Mouse (Mus musculus): ENCODE data around the gene Rflnb. TPM values are rescaled to one million over a fixed set of nuclear protein-coding genes. Genes with fewer than 3 reads are reported as not detected.
A peak's percentile ranks its signal among the peaks of the same experiment; 100 is the strongest.

The Rflnb gene
- polyA plus RNA-seq, 2 experiments, result 1.3 to 1.9 TPM

- peaks cover 0 to 4% of the 10 kb centered on the region in 2 experiments; a peak in 1 of 4 replicates for H3K4me1 ChIP-seq (replicated peaks; ENCODE audit: control insufficient read depth in 2 of 2, insufficient read depth in 2 of 2, low read length in 1 of 2)
- WGBS (ENCODE audit: insufficient replicate concordance), result 51% methylated on average over 2 of the region's 2 CpGs
- DNase-seq (ENCODE audit: low read depth in 3 of 3, low spot score in 3 of 3) (no peak), ATAC-seq (ENCODE audit: insufficient read depth) (no peak)
- no peak overlapping the region for H3K4me3 ChIP-seq (ENCODE audit: insufficient read depth in 1 of 2, low read depth in 2 of 2, low read length in 2 of 2)
- no peak for TF ChIP-seq EP300 (IDR thresholded peaks at IDR 0.05; ENCODE audit: low read depth)
- no peak for TF ChIP-seq CTCF (IDR thresholded peaks at IDR 0.05; ENCODE audit: low read depth)
- H3K27ac ChIP-seq, result no peak overlapping the region
- no peak overlapping the region for H3K9ac ChIP-seq (replicated peaks)
- H3K27me3 ChIP-seq (ENCODE audit: control insufficient read depth, insufficient read depth, low read length), result no peaks in the 10 kb centered on the region
- no peak overlapping the region for H3K4me2 ChIP-seq (ENCODE audit: low read depth)
- no peaks in the 10 kb centered on the region for H3K36me3 ChIP-seq (replicated peaks; ENCODE audit: control insufficient read depth, insufficient read depth, low read depth)
- H3K9me3 ChIP-seq (ENCODE audit: control insufficient read depth, low read length), result no peaks in the 10 kb centered on the region
Observed at GRCm38 (mm10) chr11:75980413-75980812, 47.2 kb downstream of the Rflnb start.

GRCm38 (mm10) chr11:75978051-75978450 lies 49.5 kb downstream of the Rflnb start:
- Histone ChIP-seq H3K36me3 (replicated peaks; ENCODE audit: control insufficient read depth, insufficient read depth, low read depth) (no peaks in the 10 kb centered on the region), H3K27me3 (ENCODE audit: control insufficient read depth, insufficient read depth, low read length) (no peaks in the 10 kb centered on the region), H3K4me2 (ENCODE audit: low read depth) (no peak overlapping the region), H3K4me3 (ENCODE audit: insufficient read depth in 1 of 2, low read depth in 2 of 2, low read length in 2 of 2) (no peak overlapping the region), H3K9me3 (ENCODE audit: control insufficient read depth, low read length) (no peaks in the 10 kb centered on the region; the same call in 1 of the 2 replicates), H3K9ac (replicated peaks) (no peak overlapping the region), H3K4me1 (replicated peaks; ENCODE audit: control insufficient read depth in 2 of 2, insufficient read depth in 2 of 2, low read length in 1 of 2) (peaks cover 0 to 4% of the 10 kb centered on the region in 2 experiments; a peak in 1 of 4 replicates), H3K27ac (no peak overlapping the region)
- WGBS (ENCODE audit: insufficient replicate concordance), result 56% methylated on average over 6 of the region's 6 CpGs
- ATAC-seq (ENCODE audit: insufficient read depth), result no peak
- TF ChIP-seq EP300 (IDR thresholded peaks at IDR 0.05; ENCODE audit: low read depth) (no peak), CTCF (IDR thresholded peaks at IDR 0.05; ENCODE audit: low read depth) (no peak)
- DNase-seq (ENCODE audit: low read depth in 3 of 3, low spot score in 3 of 3), result no peak

GRCm38 (mm10) chr11:75976748-75977147 lies 50.8 kb downstream of the Rflnb start:
- no peak for DNase-seq (ENCODE audit: low read depth in 3 of 3, low spot score in 3 of 3)
- H3K27ac ChIP-seq, result no peak overlapping the region
- no peak for ATAC-seq (ENCODE audit: insufficient read depth)

GRCm38 (mm10) chr11:75973988-75974387 lies 53.6 kb downstream of the Rflnb start:
- Histone ChIP-seq H3K36me3 (replicated peaks; ENCODE audit: control insufficient read depth, insufficient read depth, low read depth) (no peaks in the 10 kb centered on the region), H3K27me3 (ENCODE audit: control insufficient read depth, insufficient read depth, low read length) (no peaks in the 10 kb centered on the region), H3K4me3 (ENCODE audit: insufficient read depth in 1 of 2, low read depth in 2 of 2, low read length in 2 of 2) (no peak overlapping the region), H3K9ac (replicated peaks) (no peak overlapping the region), H3K27ac (no peak overlapping the region), H3K4me1 (replicated peaks; ENCODE audit: control insufficient read depth in 2 of 2, insufficient read depth in 2 of 2, low read length in 1 of 2) (peaks cover 0 to 4% of the 10 kb centered on the region in 2 experiments; a peak in 1 of 4 replicates), H3K4me2 (ENCODE audit: low read depth) (no peak overlapping the region), H3K9me3 (ENCODE audit: control insufficient read depth, low read length) (no peaks in the 10 kb centered on the region; the same call in 1 of the 2 replicates)
- DNase-seq (ENCODE audit: low read depth in 3 of 3, low spot score in 3 of 3) (no peak), ATAC-seq (ENCODE audit: insufficient read depth) (no peak)
- TF ChIP-seq EP300 (IDR thresholded peaks at IDR 0.05; ENCODE audit: low read depth) (no peak), CTCF (IDR thresholded peaks at IDR 0.05; ENCODE audit: low read depth) (peak; percentile 63)
- 47% methylated on average over 1 of the region's 1 CpGs for WGBS (ENCODE audit: insufficient replicate concordance)

More at GRCm38 (mm10) chr11:75976748-75977147, 50.8 kb downstream of the Rflnb start:
- H3K4me3 ChIP-seq (ENCODE audit: insufficient read depth in 1 of 2, low read depth in 2 of 2, low read length in 2 of 2), result no peak overlapping the region
- TF ChIP-seq EP300 (IDR thresholded peaks at IDR 0.05; ENCODE audit: low read depth), result no peak
- TF ChIP-seq CTCF (IDR thresholded peaks at IDR 0.05; ENCODE audit: low read depth), result no peak
- H3K9ac ChIP-seq (replicated peaks), result no peak overlapping the region
- no peaks in the 10 kb centered on the region for H3K27me3 ChIP-seq (ENCODE audit: control insufficient read depth, insufficient read depth, low read length)
- no peaks in the 10 kb centered on the region for H3K36me3 ChIP-seq (replicated peaks; ENCODE audit: control insufficient read depth, insufficient read depth, low read depth)
- H3K4me1 ChIP-seq (replicated peaks; ENCODE audit: control insufficient read depth in 2 of 2, insufficient read depth in 2 of 2, low read length in 1 of 2), result peaks cover 0 to 4% of the 10 kb centered on the region in 2 experiments; a peak in 1 of 4 replicates
- no peaks in the 10 kb centered on the region; the same call in 1 of the 2 replicates for H3K9me3 ChIP-seq (ENCODE audit: control insufficient read depth, low read length)
- no peak overlapping the region for H3K4me2 ChIP-seq (ENCODE audit: low read depth)
- under 1% methylated on average over 8 of the region's 8 CpGs for WGBS (ENCODE audit: insufficient replicate concordance)

GRCm38 (mm10) chr11:75972916-75973567 lies 54.5 kb downstream of the Rflnb start:
- Histone ChIP-seq H3K9ac (replicated peaks) (no peak overlapping the region), H3K9me3 (ENCODE audit: control insufficient read depth, low read length) (no peaks in the 10 kb centered on the region; the same call in 1 of the 2 replicates), H3K27me3 (ENCODE audit: control insufficient read depth, insufficient read depth, low read length) (no peaks in the 10 kb centered on the region; the same call in 1 of the 2 replicates), H3K36me3 (replicated peaks; ENCODE audit: control insufficient read depth, insufficient read depth, low read depth) (no peaks in the 10 kb centered on the region), H3K4me1 (replicated peaks; ENCODE audit: control insufficient read depth in 2 of 2, insufficient read depth in 2 of 2, low read length in 1 of 2) (peaks cover 0 to 4% of the 10 kb centered on the region in 2 experiments; a peak in 1 of 4 replicates), H3K4me2 (ENCODE audit: low read depth) (no peak overlapping the region), H3K27ac (no peak overlapping the region), H3K4me3 (ENCODE audit: insufficient read depth in 1 of 2, low read depth in 2 of 2, low read length in 2 of 2) (no peak overlapping the region)
- no peak for ATAC-seq (ENCODE audit: insufficient read depth)
- 29% methylated on average over 7 of the region's 7 CpGs for WGBS (ENCODE audit: insufficient replicate concordance)
- no peak for TF ChIP-seq CTCF (IDR thresholded peaks at IDR 0.05; ENCODE audit: low read depth)
- no peak for TF ChIP-seq EP300 (IDR thresholded peaks at IDR 0.05; ENCODE audit: low read depth)
- no peak for DNase-seq (ENCODE audit: low read depth in 3 of 3, low spot score in 3 of 3)
